Mouse (Mus musculus) heart, postnatal 0 days (tissue): ENCODE results near the gene 3110009E18Rik. TPM values are rescaled to one million over a fixed set of nuclear protein-coding genes. Genes with fewer than 3 reads are reported as not detected.

ENCODE experiments used
- ATAC-seq: fragments of 200-750 bp; cut with Nextera tagmentation; 2 replicates; pipeline ENCODE4 v1.8.0; 2017; ENCODE audit warnings: low read depth, moderate number of reproducible peaks, moderate library complexity; ENCODE audit not compliant: insufficient read depth
- DNase-seq: peaks from one replicate; pipeline ENCODE4 v3.0.0-alpha.2; 2016; ENCODE audit warnings: low spot score
- H3K27ac ChIP-seq: fragments of 300-500 bp; sonication (generic); 2 replicates; pipeline ENCODE4 v1.5.1; 2014; ENCODE audit warnings: low read depth, mild to moderate bottlenecking
- H3K27me3 ChIP-seq: fragments of 300-500 bp; sonication (generic); 2 replicates; pipeline ENCODE4 v1.6.1; 2014; ENCODE audit warnings: low read length, mixed read lengths; ENCODE audit not compliant: control insufficient read depth, insufficient read depth
- H3K36me3 ChIP-seq: fragments of 300-500 bp; sonication (generic); replicated peaks from 2 replicates; pipeline ENCODE4 v1.6.1; 2014; ENCODE audit warnings: low read length, mixed read lengths; ENCODE audit not compliant: control insufficient read depth, insufficient read depth
- H3K4me1 ChIP-seq: fragments of 300-500 bp; sonication (generic); 2 replicates; pipeline ENCODE4 v1.6.1; 2014; ENCODE audit warnings: antibody characterized with exemption; ENCODE audit not compliant: control insufficient read depth, insufficient read depth
- H3K4me2 ChIP-seq: fragments of 300-500 bp; sonication (generic); 2 replicates; pipeline ENCODE4 v1.6.1; 2014; ENCODE audit warnings: low read depth, mild to moderate bottlenecking, low read length, moderate library complexity
- H3K4me3 ChIP-seq: fragments of 300-500 bp; sonication (generic); 2 replicates; pipeline ENCODE4 v1.5.1; 2014; ENCODE audit warnings: low read depth, low read length
- H3K9ac ChIP-seq: fragments of 300-500 bp; sonication (generic); replicated peaks from 2 replicates; pipeline ENCODE4 v1.6.1; 2014; ENCODE audit warnings: low read depth, low read length, mixed read lengths
- H3K9me3 ChIP-seq: fragments of 300-500 bp; sonication (generic); replicated peaks from 2 replicates; pipeline ENCODE4 v1.6.1; 2016; ENCODE audit warnings: low read length; ENCODE audit not compliant: control insufficient read depth
- CTCF ChIP-seq: IDR thresholded peaks from 2 replicates; pipeline ENCODE4 v1.5.1; 2016; ENCODE audit warnings: antibody characterized with exemption, control low read depth, low read depth
- EP300 ChIP-seq: IDR thresholded peaks from 2 replicates; pipeline ENCODE4 v1.6.1; 2016; ENCODE audit warnings: antibody characterized with exemption, low read depth
- WGBS: fragments of 180-500 bp; shearing (Covaris S2); extraction: QIAGEN DNeasy Blood & Tissue Kit; methylation state at CpG from one replicate; pipeline ENCODE4 v1.1.7; 2014; 5-methylcytosine and 5-hydroxymethylcytosine counted together
- polyA plus RNA-seq: library from polyadenylated mRNA; unstranded; fragments of >200 nt; fragmentation: Nextera tagmentation; extraction: Ambion mirVana; gene quantifications from 2 replicates; pipeline ENCODE4 v1.2.1, GENCODE M21; 2015
- total RNA-seq: library from RNA; depleted of rRNA; stranded (reverse); fragments of >200 nt; gene quantifications from 2 replicates; pipeline ENCODE4 v1.2.3, GENCODE M21; 2014; ENCODE audit warnings: low replicate concordance

The 3110009E18Rik gene
- total and polyA plus RNA-seq, 2 experiments from 2014 or later = 11.3 to 11.5 TPM

GRCm38 (mm10) chr1:120168674-120169073 is 47.7 kb downstream of the 3110009E18Rik start:
- TF ChIP-seq CTCF = no peak
- TF ChIP-seq EP300 = no peak
- WGBS = 88% methylated on average over 7 of the region's 7 CpGs
- H3K4me3 ChIP-seq = no peak overlapping the region

GRCm38 (mm10) chr1:120170307-120170706 is 49.3 kb downstream of the 3110009E18Rik start:
- Histone ChIP-seq H3K4me3 (no peak overlapping the region), H3K27ac (no peak overlapping the region), H3K4me2 (no peak overlapping the region), H3K27me3 (no peaks in the 10 kb centered on the region), H3K9me3 (no peaks in the 10 kb centered on the region), H3K36me3 (no peaks in the 10 kb centered on the region), H3K9ac (no peak overlapping the region), H3K4me1 (no peaks in the 10 kb centered on the region)
- ATAC-seq (no peak), DNase-seq (no peak)
- TF ChIP-seq CTCF = no peak
- no peak for TF ChIP-seq EP300
- 76% methylated on average over 7 of the region's 7 CpGs for WGBS

More at GRCm38 (mm10) chr1:120168674-120169073, 47.7 kb downstream of the 3110009E18Rik start:
- DNase-seq (no peak), ATAC-seq (no peak)
- Histone ChIP-seq H3K4me2 (no peak overlapping the region), H3K27ac (no peak overlapping the region), H3K9ac (no peak overlapping the region), H3K27me3 (no peaks in the 10 kb centered on the region), H3K9me3 (no peaks in the 10 kb centered on the region), H3K36me3 (no peaks in the 10 kb centered on the region), H3K4me1 (no peaks in the 10 kb centered on the region)

- Histone ChIP-seq H3K4me2 (no peak overlapping the region), H3K9me3 (no peaks in the 10 kb centered on the region), H3K27me3 (no peaks in the 10 kb centered on the region), H3K4me3 (no peak overlapping the region), H3K4me1 (peaks cover 12% of the 10 kb centered on the region), H3K9ac (no peak overlapping the region), H3K27ac (no peak overlapping the region), H3K36me3 (no peaks in the 10 kb centered on the region)
- ATAC-seq (0 out of 2 replicates have a peak, but pooled peaks have one; percentile 31), DNase-seq (peak; percentile 36)
- no peak for TF ChIP-seq EP300
- TF ChIP-seq CTCF = peak; percentile 76
- WGBS = 50% methylated on average over 5 of the region's 5 CpGs
Observed at GRCm38 (mm10) chr1:120171819-120172521, 51.0 kb downstream of the 3110009E18Rik start.

DNA sequence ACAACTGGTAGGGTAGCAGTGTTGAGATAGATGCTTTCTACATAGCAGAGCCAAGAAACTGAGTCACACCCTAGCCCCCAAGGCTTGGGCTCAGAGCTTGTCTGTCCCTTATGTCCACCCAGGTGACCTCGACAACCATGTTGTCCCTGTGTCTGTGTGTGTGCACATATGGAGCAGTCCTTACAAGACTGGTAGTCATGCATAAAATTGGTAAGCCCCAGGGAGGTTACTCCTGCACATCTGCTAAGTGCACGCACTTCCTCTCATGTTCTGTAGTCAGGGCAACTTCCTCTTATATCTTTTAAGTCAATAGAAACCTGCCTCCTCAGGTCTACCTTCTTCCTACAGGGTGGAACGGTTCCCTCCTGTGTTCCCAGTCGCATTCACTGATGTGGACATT is 54.0 kb downstream of the 3110009E18Rik start:
- H3K27me3 ChIP-seq = no peaks in the 10 kb centered on the region
- ATAC-seq = no peak

GRCm38 (mm10) chr1:120176313-120176712 is 55.3 kb downstream of the 3110009E18Rik start:
- peak; percentile 37 for ATAC-seq
- Histone ChIP-seq H3K4me3 (no peak overlapping the region), H3K4me1 (peaks cover 12% of the 10 kb centered on the region), H3K9ac (no peak overlapping the region), H3K36me3 (no peaks in the 10 kb centered on the region), H3K27ac (no peak overlapping the region), H3K9me3 (no peaks in the 10 kb centered on the region), H3K4me2 (peak overlapping the region; percentile 29), H3K27me3 (no peaks in the 10 kb centered on the region)
- TF ChIP-seq EP300 = no peak
- no peak for TF ChIP-seq CTCF
- 13% methylated on average over 14 of the region's 14 CpGs for WGBS
- peak; percentile 18 for DNase-seq

More for the DNA sequence above, 54.0 kb downstream of the 3110009E18Rik start:
- DNase-seq = no peak
- Histone ChIP-seq H3K9me3 (no peaks in the 10 kb centered on the region), H3K4me2 (no peak overlapping the region), H3K4me1 (peaks cover 12% of the 10 kb centered on the region), H3K9ac (no peak overlapping the region), H3K27ac (no peak overlapping the region), H3K36me3 (no peaks in the 10 kb centered on the region), H3K4me3 (no peak overlapping the region)
- WGBS = 74% methylated on average over 4 of the region's 4 CpGs
- TF ChIP-seq CTCF (no peak), EP300 (no peak)
